Mouse (Mus musculus): Measurements from ENCODE around the gene Efemp1.

DNA sequence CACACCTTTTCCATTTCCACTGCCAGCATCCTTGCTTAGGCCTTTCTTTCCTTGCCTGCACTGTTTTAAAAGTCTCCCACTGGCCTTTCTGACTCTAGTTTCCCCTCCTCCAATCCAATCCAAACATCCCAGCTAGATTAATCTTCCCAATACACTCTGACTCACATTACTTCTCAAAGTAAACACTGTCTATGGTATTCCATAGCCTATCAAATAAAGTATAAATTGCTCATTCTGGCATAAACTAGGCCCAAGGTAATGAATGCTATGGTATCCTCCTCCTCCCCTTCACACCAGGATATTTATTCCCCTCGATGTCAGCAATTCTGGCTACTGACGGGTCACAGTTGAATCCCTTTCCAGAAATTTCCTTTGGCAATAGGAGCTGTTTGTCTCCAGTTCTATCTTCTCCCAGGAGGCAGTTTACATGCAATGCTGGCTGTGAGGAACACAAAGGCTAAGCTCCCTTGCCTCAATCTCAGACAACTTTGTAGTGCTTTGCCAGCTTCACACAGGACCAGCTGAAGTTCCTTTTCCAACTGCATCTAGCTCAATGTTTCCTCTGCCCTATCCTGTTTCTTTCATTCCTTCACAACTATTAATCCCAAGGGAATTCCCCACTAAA, 98.7 kb downstream of the Efemp1 start:
- TF ChIP-seq POLR2A (IDR thresholded peaks at IDR 0.05; ENCODE audit: extremely low read depth, insufficient read depth, low read length) (no peak), CTCF (IDR thresholded peaks at IDR 0.05; ENCODE audit: low read depth, low read length) (no peak)
